Mouse (Mus musculus): ENCODE results near the gene Ccni. TPM values are rescaled to one million over a fixed set of nuclear protein-coding genes. Genes with fewer than 3 reads are reported as not detected.

The Ccni gene
- polyA plus RNA-seq, 1 experiment, result 117 TPM

- Histone ChIP-seq H3K27ac (ENCODE audit: insufficient read depth, low read depth, low read length) (no peak overlapping the region), H3K36me3 (ENCODE audit: control insufficient read depth, insufficient read depth, low read length) (no peaks in the 10 kb centered on the region), H3K4me1 (ENCODE audit: control insufficient read depth, insufficient read depth, insufficient read length, low read length) (peaks cover 2% of the 10 kb centered on the region; the same call in 1 of the 2 replicates), H3K4me3 (ENCODE audit: low read depth, low read length) (no peak overlapping the region), H3K27me3 (ENCODE audit: control insufficient read depth, insufficient read depth, low read length) (no peaks in the 10 kb centered on the region)
- WGBS, result 91% methylated on average over 2 of the region's 2 CpGs
- TF ChIP-seq POLR2A (IDR thresholded peaks at IDR 0.05; ENCODE audit: low read depth, low read length), result no peak
- TF ChIP-seq CTCF (IDR thresholded peaks at IDR 0.05; ENCODE audit: extremely low read depth, insufficient read length, insufficient replicate concordance, low read depth, low read length), result no peak
These were observed 18.3 kb upstream of the Ccni start for GRCm38 (mm10) chr5:93224549-93224948.

- Histone ChIP-seq H3K36me3 (ENCODE audit: control insufficient read depth, insufficient read depth, low read length) (no peaks in the 10 kb centered on the region), H3K27ac (ENCODE audit: insufficient read depth, low read depth, low read length) (no peak overlapping the region), H3K4me1 (ENCODE audit: control insufficient read depth, insufficient read depth, insufficient read length, low read length) (peaks cover 2% of the 10 kb centered on the region; the same call in 1 of the 2 replicates), H3K4me3 (ENCODE audit: low read depth, low read length) (no peak overlapping the region), H3K27me3 (ENCODE audit: control insufficient read depth, insufficient read depth, low read length) (no peaks in the 10 kb centered on the region)
- 19% methylated on average over 3 of the region's 3 CpGs for WGBS
- TF ChIP-seq POLR2A (IDR thresholded peaks at IDR 0.05; ENCODE audit: low read depth, low read length) (no peak), CTCF (IDR thresholded peaks at IDR 0.05; ENCODE audit: extremely low read depth, insufficient read length, insufficient replicate concordance, low read depth, low read length) (no peak)
These were observed 15.4 kb upstream of the Ccni start for GRCm38 (mm10) chr5:93221661-93222060.

- Histone ChIP-seq H3K4me1 (ENCODE audit: control insufficient read depth, insufficient read depth, insufficient read length, low read length) (peaks cover 2% of the 10 kb centered on the region; the same call in 1 of the 2 replicates), H3K4me3 (ENCODE audit: low read depth, low read length) (no peak overlapping the region)
These were observed 12.1 kb upstream of the Ccni start for GRCm38 (mm10) chr5:93218375-93218774.

GRCm38 (mm10) chr5:93207555-93207954, 1.3 kb upstream of the Ccni start:
- Histone ChIP-seq H3K27ac (ENCODE audit: insufficient read depth, low read depth, low read length) (no peak overlapping the region), H3K4me1 (ENCODE audit: control insufficient read depth, insufficient read depth, insufficient read length, low read length) (no peaks in the 10 kb centered on the region), H3K27me3 (ENCODE audit: control insufficient read depth, insufficient read depth, low read length) (no peaks in the 10 kb centered on the region), H3K36me3 (ENCODE audit: control insufficient read depth, insufficient read depth, low read length) (no peaks in the 10 kb centered on the region), H3K4me3 (ENCODE audit: low read depth, low read length) (no peak overlapping the region)
- TF ChIP-seq POLR2A (IDR thresholded peaks at IDR 0.05; ENCODE audit: low read depth, low read length) (no peak), CTCF (IDR thresholded peaks at IDR 0.05; ENCODE audit: extremely low read depth, insufficient read length, insufficient replicate concordance, low read depth, low read length) (no peak)
- 82% methylated on average over 1 of the region's 1 CpGs for WGBS

More at GRCm38 (mm10) chr5:93218375-93218774, 12.1 kb upstream of the Ccni start:
- no peak for TF ChIP-seq CTCF (IDR thresholded peaks at IDR 0.05; ENCODE audit: extremely low read depth, insufficient read length, insufficient replicate concordance, low read depth, low read length)
- no peak for TF ChIP-seq POLR2A (IDR thresholded peaks at IDR 0.05; ENCODE audit: low read depth, low read length)
- no peaks in the 10 kb centered on the region for H3K36me3 ChIP-seq (ENCODE audit: control insufficient read depth, insufficient read depth, low read length)
- WGBS, result 87% methylated on average over 3 of the region's 3 CpGs
- H3K27me3 ChIP-seq (ENCODE audit: control insufficient read depth, insufficient read depth, low read length), result no peaks in the 10 kb centered on the region
- no peak overlapping the region for H3K27ac ChIP-seq (ENCODE audit: insufficient read depth, low read depth, low read length)

GRCm38 (mm10) chr5:93207006-93207348, 682 bp upstream of the Ccni start:
- Histone ChIP-seq H3K27me3 (ENCODE audit: control insufficient read depth, insufficient read depth, low read length) (no peaks in the 10 kb centered on the region), H3K36me3 (ENCODE audit: control insufficient read depth, insufficient read depth, low read length) (peaks cover 2% of the 10 kb centered on the region; the same call in 1 of the 2 replicates), H3K27ac (ENCODE audit: insufficient read depth, low read depth, low read length) (peak overlapping the region; percentile 69; the same call in 1 of the 2 replicates), H3K4me1 (ENCODE audit: control insufficient read depth, insufficient read depth, insufficient read length, low read length) (no peaks in the 10 kb centered on the region), H3K4me3 (ENCODE audit: low read depth, low read length) (peak overlapping the region; percentile 97)
- WGBS, result 2% methylated on average over 6 of the region's 6 CpGs
- TF ChIP-seq POLR2A (IDR thresholded peaks at IDR 0.05; ENCODE audit: low read depth, low read length) (no peak), CTCF (IDR thresholded peaks at IDR 0.05; ENCODE audit: extremely low read depth, insufficient read length, insufficient replicate concordance, low read depth, low read length) (no peak)

- TF ChIP-seq CTCF (IDR thresholded peaks at IDR 0.05; ENCODE audit: extremely low read depth, insufficient read length, insufficient replicate concordance, low read depth, low read length), result no peak
- TF ChIP-seq POLR2A (IDR thresholded peaks at IDR 0.05; ENCODE audit: low read depth, low read length), result no peak
These were observed 755 bp downstream of the Ccni start for GRCm38 (mm10) chr5:93205371-93206108.

GRCm38 (mm10) chr5:93201181-93201580, 5.1 kb downstream of the Ccni start:
- H3K27me3 ChIP-seq (ENCODE audit: control insufficient read depth, insufficient read depth, low read length), result no peaks in the 10 kb centered on the region
- H3K27ac ChIP-seq (ENCODE audit: insufficient read depth, low read depth, low read length), result no peak overlapping the region
- whole genome bisulfite sequencing, result 90% methylated on average over 1 of the region's 1 CpGs
- no peak for TF ChIP-seq POLR2A (IDR thresholded peaks at IDR 0.05; ENCODE audit: low read depth, low read length)
- TF ChIP-seq CTCF (IDR thresholded peaks at IDR 0.05; ENCODE audit: extremely low read depth, insufficient read length, insufficient replicate concordance, low read depth, low read length), result no peak
- 0 out of 2 replicates have a peak, but pooled peaks cover 2% of the 10 kb centered on the region for H3K4me1 ChIP-seq (ENCODE audit: control insufficient read depth, insufficient read depth, insufficient read length, low read length)
- peaks cover 26% of the 10 kb centered on the region for H3K36me3 ChIP-seq (ENCODE audit: control insufficient read depth, insufficient read depth, low read length)
- no peak overlapping the region for H3K4me3 ChIP-seq (ENCODE audit: low read depth, low read length)

More at GRCm38 (mm10) chr5:93205371-93206108, 755 bp downstream of the Ccni start:
- under 1% methylated on average over 61 of the region's 63 CpGs for WGBS
- Histone ChIP-seq H3K27me3 (ENCODE audit: control insufficient read depth, insufficient read depth, low read length) (no peaks in the 10 kb centered on the region), H3K4me1 (ENCODE audit: control insufficient read depth, insufficient read depth, insufficient read length, low read length) (no peaks in the 10 kb centered on the region), H3K27ac (ENCODE audit: insufficient read depth, low read depth, low read length) (peak overlapping the region; percentile 81), H3K36me3 (ENCODE audit: control insufficient read depth, insufficient read depth, low read length) (peaks cover 10% of the 10 kb centered on the region), H3K4me3 (ENCODE audit: low read depth, low read length) (peak overlapping the region; percentile 97)
